Mouse (Mus musculus) left cerebral cortex, postnatal 10 days (tissue): ENCODE results near the gene Odf3l2. TPM values are rescaled to one million over a fixed set of nuclear protein-coding genes. Genes with fewer than 3 reads are reported as not detected.

Source experiments
- DNase-seq, 2 experiments: peaks; one replicate each; pipeline ENCODE4 v3.0.0; 2021 to 2022; ENCODE audit warnings: low spot score in 2 of 2, mixed read lengths in 1 of 2; ENCODE audit errors: extremely low spot score in 1 of 2
- intact Hi-C: fragments of 180-260 bp; cut with DNase I; formaldehyde crosslinking; loops from one replicate; pipeline ENCODE4 v1.15.1; 2025
- total RNA-seq, 2 experiments: library from RNA; stranded (reverse); gene quantifications; 2 replicates each; pipeline ENCODE4 v1.2.3; 2021

Odf3l2 gene
- total RNA-seq, 2 experiments from 2014 or later = 0.39 to 0.73 TPM

GRCm38 (mm10) chr10:79597051-79597935, 48.2 kb downstream of the Odf3l2 start:
- intact Hi-C loops = no loop called here
- peak; percentile 76 to 78 for DNase-seq

- no peak for DNase-seq
- intact Hi-C loops = loop anchor here (2.0 kb wide), 2 partner anchors 53 to 73 kb away; partner anchors contain the start of gene Tpgs1
These were observed 50.0 kb downstream of the Odf3l2 start for GRCm38 (mm10) chr10:79595590-79595929.

GRCm38 (mm10) chr10:79594872-79595589, 50.5 kb downstream of the Odf3l2 start:
- intact Hi-C loops = loop anchor here (2.0 kb wide), 2 partner anchors 54 to 74 kb away; partner anchors contain the start of gene Tpgs1

GRCm38 (mm10) chr10:79594111-79594510, 51.4 kb downstream of the Odf3l2 start:
- no peak for DNase-seq
- intact Hi-C loops = loop anchor here (2.0 kb wide), 2 partner anchors 55 to 75 kb away; partner anchors contain the start of gene Tpgs1

More at GRCm38 (mm10) chr10:79594872-79595589, 50.5 kb downstream of the Odf3l2 start:
- DNase-seq = peak; percentile 70 to 73

- intact Hi-C loops = no loop called here
- DNase-seq = peak in 1 of 2 experiments; percentile 1
These were observed 54.8 kb downstream of the Odf3l2 start for GRCm38 (mm10) chr10:79590702-79591101.

Other genes with a start within 250 kb of the Odf3l2 start
- not detected for gene Vmn2r83, start 177.0 kb downstream of the Odf3l2 start, total RNA-seq
- 1 to 10 TPM; 3.2 to 3.7 TPM for gene Plpp2, start 111.9 kb downstream of the Odf3l2 start, total RNA-seq
- 10 to 100 TPM; 47.5 to 50.2 TPM for gene Mier2, start 90.5 kb downstream of the Odf3l2 start, total RNA-seq
- gene Theg, start 58.4 kb downstream of the Odf3l2 start, total RNA-seq = not detected
- 10 to 100 TPM; 13.3 to 14.2 TPM for gene C2cd4c, start 31.7 kb downstream of the Odf3l2 start, total RNA-seq
- 10 to 100 TPM; 47.1 to 50.7 TPM for gene Shc2, start 7.8 kb downstream of the Odf3l2 start, total RNA-seq
- under 1 TPM; 0.47 to 0.49 TPM for gene Madcam1, start 18.8 kb upstream of the Odf3l2 start, total RNA-seq
- gene Tpgs1, start 23.6 kb upstream of the Odf3l2 start, total RNA-seq = 10 to 100 TPM; 69.6 to 72.6 TPM
- gene Cdc34, start 36.5 kb upstream of the Odf3l2 start, total RNA-seq = 10 to 100 TPM; 64.9 to 66.8 TPM
- gene Gzmm, start 43.3 kb upstream of the Odf3l2 start, total RNA-seq = 1 to 10 TPM; 1.2 to 1.5 TPM
- gene Bsg, start 58.8 kb upstream of the Odf3l2 start, total RNA-seq = 100 to 1,000 TPM; 697 to 706 TPM
- gene Hcn2, start 70.9 kb upstream of the Odf3l2 start, total RNA-seq = 10 to 100 TPM; 75.5 to 80.0 TPM
- 10 to 100 TPM; 40.1 to 43.7 TPM for gene Polrmt, start 100.8 kb upstream of the Odf3l2 start, total RNA-seq
- 1 to 10 TPM; 1.9 to 3.0 TPM for gene Fgf22, start 109.3 kb upstream of the Odf3l2 start, total RNA-seq
- gene Rnf126, start 121.2 kb upstream of the Odf3l2 start, total RNA-seq = 10 to 100 TPM; 90.7 to 95.8 TPM
- gene Fstl3, start 131.5 kb upstream of the Odf3l2 start, total RNA-seq = 1 to 10 TPM; 1.7 to 2.6 TPM
- under 1 TPM; 0.32 to 0.54 TPM for gene Prss57, start 145.2 kb upstream of the Odf3l2 start, total RNA-seq
- gene Palm, start 147.8 kb upstream of the Odf3l2 start, total RNA-seq = 100 to 1,000 TPM; 430 to 432 TPM
- gene Misp, start 175.3 kb upstream of the Odf3l2 start, total RNA-seq = under 1 TPM; 0.30 to 0.51 TPM
- gene Ptbp1, start 208.7 kb upstream of the Odf3l2 start, total RNA-seq = 10 to 100 TPM; 58.2 to 62.2 TPM
- 1 to 10 TPM; 4.5 to 5.2 TPM for gene Prtn3, start 228.7 kb upstream of the Odf3l2 start, total RNA-seq
- 100 to 1,000 TPM; 135 to 142 TPM for gene Plppr3, start 228.9 kb upstream of the Odf3l2 start, total RNA-seq
- gene Elane, start 240.5 kb upstream of the Odf3l2 start, total RNA-seq = not detected
- not detected for gene Cfd, start 245.1 kb upstream of the Odf3l2 start, total RNA-seq